Mouse (Mus musculus) brain, embryonic 14.5 days (tissue): Measurements from ENCODE around the gene Tle6.

Source experiments
- CTCF ChIP-seq: fragments of 200-500 bp; IDR thresholded peaks from 2 replicates; pipeline ENCODE4 v1.5.1; 2012; ENCODE audit warnings: inconsistent platforms, mild to moderate bottlenecking, moderate library complexity, borderline replicate concordance; ENCODE audit not compliant: insufficient read depth, insufficient read length; ENCODE audit errors: extremely low read depth
- POLR2A ChIP-seq: fragments of 200-500 bp; IDR thresholded peaks from 2 replicates; pipeline ENCODE4 v1.6.1; 2012; ENCODE audit warnings: mild to moderate bottlenecking, inconsistent platforms, borderline replicate concordance; ENCODE audit not compliant: poor library complexity, insufficient read depth, insufficient read length, severe bottlenecking; ENCODE audit errors: extremely low read depth

- TF ChIP-seq CTCF = no peak
- TF ChIP-seq POLR2A = no peak
Observed at GRCm38 (mm10) chr10:81569507-81570237, 31.2 kb downstream of the Tle6 start.
